Mouse (Mus musculus): Measurements from ENCODE around the gene Sfxn3.

GRCm38 (mm10) chr19:45067170-45067569 is 19.9 kb downstream of the Sfxn3 start:
- no peak for TF ChIP-seq TAL1 (IDR thresholded peaks at IDR 0.05; ENCODE audit: low read length)
- no peak for TF ChIP-seq GATA1 (IDR thresholded peaks at IDR 0.05; ENCODE audit: low read length)
